Mouse (Mus musculus): ENCODE measurements around the gene Rinl. TPM values are rescaled to one million over a fixed set of nuclear protein-coding genes. Genes with fewer than 3 reads are reported as not detected.

Gene Rinl
- polyA plus RNA-seq, 3 experiments from 2014 or later, result 216 to 294 (median 288) TPM

DNA sequence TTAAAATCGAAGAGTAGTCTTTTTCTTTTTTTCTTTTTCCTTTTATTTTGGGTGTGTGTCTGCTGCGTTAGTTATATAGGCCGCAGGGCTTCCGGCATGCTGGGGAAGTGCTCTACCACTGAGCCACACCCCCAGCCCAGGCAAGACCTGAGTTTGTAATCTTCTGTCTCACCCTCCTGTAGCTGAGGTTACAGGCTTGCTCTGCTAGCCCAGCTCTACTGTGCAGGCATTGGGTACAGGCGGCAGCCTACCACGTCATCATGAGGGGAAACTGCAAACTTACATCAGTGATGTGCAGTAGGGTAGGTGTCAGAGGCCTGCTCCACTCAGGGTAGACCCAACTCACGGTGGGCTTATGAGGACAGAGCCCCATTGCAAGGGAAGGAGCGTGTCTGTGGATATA is 7.5 kb upstream of the Rinl start:
- peak; percentile 91 for ATAC-seq

DNA sequence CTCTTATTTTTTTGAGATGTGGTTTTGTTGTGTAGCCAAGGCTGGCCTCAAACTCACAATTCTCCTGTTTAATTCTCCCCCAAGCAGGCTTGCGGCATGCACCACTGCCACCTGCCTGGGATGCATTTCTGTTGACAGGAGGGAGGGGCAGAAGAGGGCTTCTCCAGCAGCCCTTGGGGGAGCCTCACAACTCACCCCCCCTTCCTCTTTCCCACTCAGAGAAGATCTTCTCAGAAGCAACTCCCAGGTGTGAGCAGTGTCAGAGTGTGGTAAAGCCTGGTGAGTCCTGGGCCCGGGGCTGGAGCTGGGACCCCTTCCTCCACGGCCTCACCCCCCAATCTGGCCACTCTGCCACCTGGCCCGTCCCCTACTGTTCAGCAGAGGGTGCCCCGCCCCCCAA is 3.6 kb upstream of the Rinl start:
- no peak for ATAC-seq

DNA sequence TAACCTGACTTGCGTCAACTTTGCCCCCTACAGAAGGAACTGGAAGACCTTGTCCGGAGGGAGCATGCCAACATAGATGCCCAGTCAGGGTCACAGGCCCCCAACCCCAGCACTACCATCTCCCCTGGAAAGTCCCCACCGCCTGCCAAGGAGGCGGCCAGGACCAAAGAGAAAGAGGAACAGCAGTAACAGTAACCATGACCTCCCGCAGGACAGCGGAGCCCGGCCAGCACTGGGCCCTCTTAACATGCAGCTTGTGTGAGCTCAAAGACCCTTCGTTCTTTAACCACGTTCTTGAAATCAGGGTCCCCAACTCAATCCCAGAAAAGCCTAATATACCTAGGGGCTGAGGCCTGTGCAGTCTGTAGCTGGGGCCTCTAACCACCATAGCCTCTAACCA is 885 bp upstream of the Rinl start:
- ATAC-seq, result no peak

DNA sequence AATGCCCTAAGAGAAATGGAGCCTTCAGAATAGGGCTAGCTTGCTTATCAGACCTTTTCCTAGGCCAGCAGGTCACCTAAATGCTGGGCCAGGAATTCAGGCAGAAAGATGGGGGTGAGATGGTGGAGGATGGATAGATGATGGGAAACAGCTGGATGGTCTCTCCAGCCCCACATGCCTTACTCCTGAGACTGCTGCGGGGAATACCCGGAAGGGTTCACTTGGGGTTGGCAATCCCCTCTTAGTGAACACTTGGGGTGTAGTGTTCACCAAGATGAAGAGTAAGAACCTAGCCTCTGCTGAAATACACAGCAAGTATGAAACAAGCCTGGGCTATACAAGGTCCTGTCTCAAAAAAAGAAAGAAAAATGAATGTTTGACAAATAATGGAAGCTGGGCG is 466 bp downstream of the Rinl start:
- no peak for ATAC-seq

DNA sequence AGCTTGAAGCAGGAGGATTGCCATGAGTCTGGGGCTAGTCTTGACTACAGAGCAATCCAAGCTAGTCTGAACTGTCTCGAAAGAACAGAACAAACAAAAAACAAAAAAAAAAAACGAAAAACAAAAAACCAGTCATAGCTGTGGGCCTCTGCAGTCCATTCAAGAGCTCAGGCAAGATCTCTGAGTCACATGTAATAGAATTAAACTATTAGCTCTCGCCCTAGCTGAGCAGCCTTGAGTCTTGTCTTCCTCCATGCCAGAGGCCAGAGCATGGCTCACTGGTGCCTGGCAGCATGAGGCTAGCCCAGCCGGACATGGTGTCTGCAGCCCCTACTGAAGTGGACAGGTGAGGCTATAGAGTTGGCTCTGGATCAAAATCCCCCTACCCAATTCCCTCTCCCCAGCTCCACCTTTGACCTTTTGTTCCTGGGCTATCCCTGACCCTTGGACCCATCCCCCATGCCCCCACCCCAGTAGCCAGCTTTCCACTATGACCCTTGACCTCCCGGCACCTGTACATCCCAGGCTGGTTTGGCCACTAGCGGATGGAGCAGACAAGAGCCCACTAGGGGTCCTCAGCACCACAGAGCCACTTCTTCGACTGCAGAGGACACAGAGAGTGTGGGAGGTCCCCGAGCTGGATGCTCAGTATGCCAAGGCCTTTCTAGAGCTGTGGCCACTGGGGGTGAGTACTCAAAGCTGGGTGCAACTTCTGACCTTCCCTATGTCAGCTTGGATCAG is 1.5 kb downstream of the Rinl start:
- no peak for ATAC-seq

DNA sequence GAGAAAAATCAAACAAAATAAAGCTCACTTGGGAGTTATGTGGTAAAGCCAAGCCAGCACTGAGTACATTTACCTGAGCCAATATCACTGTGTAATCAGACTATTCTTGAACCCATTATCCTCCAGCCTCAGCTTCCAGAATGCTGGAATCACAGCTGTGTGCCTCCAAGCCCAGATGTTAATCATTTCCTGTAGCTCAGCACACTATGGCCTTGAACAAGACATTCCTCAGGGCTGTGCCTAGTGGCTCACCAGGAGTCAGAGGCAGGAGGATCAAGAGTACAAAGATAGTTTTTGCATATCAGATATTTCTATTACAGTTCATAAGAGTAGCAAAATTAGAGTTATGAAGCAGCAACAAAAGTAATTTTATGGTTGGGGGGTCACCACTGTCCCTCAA is 2.9 kb downstream of the Rinl start:
- ATAC-seq, result no peak

DNA sequence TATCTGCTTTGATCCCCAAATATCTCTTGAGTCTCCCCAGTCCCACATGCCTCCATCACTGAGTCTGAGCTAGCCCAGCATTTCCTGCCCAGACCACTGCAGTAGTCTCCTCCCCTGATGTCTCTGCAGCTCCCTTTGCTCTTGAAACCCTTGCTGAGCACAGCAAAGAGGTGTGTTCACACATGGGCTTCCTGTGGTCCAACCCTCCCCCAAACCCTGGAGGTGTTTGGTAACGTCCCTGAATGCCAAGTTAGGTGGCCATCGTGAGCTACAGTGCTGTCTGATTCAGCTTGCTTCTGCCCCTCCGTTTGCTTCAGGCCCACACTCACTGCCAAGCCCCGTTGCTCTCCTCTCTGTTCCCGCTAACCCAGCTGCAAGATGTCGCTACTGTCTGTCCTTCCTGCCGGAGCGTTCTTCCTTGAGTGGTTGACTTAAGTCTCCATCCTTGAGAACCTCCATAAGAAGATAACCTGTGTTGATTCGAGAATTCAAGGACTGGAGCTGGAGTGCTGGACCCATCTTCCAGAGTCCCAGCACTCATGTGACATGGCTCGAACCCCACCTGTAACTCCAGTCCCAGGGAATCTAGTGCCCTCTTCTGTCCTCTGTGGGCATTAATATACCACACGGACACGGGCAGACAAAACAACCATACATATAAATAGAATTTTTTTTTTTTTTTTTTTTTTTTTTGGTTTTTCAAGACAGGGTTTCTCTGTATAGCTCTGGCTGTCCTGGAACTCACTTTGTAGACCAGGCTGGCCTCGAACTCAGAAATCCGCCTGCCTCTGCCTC is 3.8 kb downstream of the Rinl start:
- peak; percentile 78 for ATAC-seq

DNA sequence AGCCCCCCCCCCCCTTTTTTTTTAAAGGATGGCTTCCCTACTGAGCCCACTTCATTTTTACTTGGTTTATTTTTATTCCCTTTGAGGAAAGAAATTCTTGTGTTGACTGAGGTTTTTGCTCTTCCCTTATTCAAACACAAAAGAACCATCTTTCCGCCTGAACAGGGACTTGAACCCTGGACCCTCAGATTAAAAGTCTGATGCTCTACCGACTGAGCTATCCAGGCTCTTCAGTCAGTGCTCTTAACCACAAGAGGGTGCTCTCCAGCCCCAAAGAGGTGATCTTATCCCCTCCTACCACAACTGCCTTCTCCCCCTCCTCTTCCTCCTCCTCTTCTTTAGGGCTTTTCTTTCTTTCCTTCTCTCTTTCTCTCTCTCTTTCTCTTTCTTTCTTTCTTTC is 5.1 kb downstream of the Rinl start:
- ATAC-seq, result no peak

DNA sequence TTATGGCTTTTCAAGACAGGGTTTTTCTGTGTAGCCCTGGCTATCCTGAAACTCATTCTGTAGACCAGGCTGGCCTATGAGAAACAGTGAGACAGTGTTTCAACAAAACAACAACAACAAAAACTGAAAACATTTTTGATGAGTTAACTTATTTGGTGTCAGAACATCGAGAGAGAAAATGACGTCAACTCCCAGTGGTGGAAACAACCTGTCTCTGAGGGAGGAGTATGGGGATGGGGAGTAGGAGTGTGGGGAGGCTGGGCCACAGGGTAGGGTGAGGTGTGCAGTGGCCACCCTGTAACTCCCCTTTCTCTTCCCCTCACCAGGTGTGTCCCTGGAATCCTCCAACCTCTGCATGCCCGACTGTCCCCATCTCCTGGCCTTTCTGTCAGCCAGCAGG is 5.7 kb downstream of the Rinl start:
- ATAC-seq, result peak; percentile 20

DNA sequence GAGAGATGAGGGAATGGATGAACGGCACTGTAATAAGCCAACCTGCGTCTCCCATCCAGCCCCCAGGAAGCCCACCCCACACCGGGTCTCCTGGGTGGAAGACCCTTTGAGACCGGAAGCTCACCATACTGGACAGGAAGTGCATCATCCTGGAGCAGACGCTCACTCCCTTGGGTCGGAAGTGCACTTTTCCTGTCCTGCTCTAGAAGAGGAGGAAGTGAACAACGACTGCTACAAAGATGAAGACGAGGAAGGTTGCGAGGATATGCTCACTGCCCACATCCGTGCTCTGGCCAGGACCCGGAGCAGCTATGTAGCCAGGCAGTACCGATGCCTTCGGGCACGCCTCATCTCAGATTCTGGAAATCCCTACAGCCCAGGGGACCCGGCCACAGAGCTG is 7.1 kb downstream of the Rinl start:
- no peak for ATAC-seq

DNA sequence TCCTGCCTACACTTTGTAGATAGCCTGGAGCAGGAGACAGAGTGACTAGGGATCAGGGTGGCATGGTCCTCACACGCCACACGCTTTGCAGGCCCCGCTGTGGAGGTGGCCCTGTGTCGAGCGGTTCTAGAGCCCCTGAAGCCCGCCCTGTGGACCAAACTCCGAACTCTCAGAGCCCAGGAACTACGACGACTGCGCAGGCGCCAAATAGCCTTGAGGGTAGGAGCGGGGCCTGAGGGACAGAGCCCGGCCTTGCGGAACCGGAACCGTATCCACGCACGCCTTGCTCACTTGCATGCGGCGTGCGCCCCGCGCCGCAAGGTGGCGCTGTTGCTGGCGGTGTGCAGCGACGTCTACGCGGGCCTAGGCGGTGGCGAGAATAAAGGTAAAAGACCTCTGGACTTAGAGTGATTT is 7.8 kb downstream of the Rinl start:
- no peak for ATAC-seq

DNA sequence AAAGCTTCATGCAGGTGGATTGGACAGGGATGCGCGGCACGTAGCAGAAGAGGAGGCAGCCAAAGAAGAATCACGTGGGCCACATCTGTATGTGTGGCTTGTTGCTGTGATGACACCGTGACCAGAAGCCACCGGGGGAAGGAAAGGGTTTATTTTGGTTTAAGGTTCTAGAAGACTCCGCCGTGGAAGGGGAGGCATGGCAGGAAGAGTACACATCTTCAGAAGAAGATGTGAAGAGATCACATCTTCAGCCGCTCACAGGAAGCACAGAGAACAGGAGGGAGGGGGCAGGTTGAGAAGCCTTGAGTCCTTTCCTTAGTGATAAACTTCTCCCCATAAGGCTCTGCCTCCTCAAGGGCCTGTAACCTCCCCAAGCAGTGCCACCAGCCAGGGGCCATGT is 11.2 kb downstream of the Rinl start:
- peak; percentile 79 for ATAC-seq

DNA sequence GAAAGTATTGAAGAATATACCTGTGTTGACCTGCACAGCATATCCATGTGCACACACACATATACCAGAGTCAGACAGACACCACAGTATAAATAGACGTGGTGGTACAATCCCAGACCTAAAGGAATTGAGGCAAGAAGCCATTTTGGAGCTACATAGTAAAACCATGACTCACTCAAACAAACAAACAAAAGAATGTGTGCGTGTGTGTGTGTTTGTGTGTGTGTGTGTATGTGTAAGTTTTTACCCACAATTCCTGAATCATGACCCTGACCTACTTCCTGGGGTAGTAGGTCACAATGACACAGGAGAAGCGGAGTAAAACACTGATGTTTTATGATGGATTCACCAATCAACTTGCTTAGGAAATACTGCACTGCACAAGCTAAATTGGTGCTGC is 12.7 kb downstream of the Rinl start:
- no peak for ATAC-seq

DNA sequence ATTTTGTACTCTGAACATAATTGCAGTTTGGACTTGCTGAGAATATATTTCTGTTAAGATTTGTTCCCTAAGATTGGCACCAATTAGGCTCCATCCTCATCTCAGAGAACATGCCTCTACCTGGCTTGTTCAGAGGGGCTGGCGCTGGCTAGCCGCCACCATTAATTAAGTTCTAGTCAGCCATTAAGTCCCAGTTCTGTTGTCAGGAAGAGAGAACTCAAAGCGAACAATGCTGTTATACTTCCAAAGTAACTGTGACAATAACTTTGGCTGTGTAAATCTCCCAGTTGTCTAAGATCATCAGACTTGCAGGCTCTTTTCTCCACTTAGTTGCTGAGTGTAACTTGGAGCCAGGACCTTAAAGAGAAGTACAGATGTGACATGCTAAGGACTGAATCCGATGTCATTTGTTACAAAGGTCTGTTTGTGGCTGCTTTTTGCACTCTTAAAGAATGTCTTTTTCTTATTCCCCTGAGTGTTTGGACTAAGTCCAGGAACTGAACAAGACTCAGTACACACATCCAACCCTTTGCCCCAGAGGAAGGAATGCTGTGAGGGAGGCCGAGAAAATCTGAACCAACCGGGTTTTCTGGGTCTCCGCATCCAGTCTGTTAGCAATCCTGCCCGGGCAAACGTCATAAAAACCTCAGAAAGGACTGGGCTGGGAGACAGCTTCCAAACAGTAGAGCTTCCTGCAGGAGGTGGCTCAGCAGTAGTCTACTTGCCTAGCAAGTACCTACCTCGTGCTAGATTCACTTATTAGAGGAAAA is 13.3 kb downstream of the Rinl start:
- no peak for ATAC-seq

DNA sequence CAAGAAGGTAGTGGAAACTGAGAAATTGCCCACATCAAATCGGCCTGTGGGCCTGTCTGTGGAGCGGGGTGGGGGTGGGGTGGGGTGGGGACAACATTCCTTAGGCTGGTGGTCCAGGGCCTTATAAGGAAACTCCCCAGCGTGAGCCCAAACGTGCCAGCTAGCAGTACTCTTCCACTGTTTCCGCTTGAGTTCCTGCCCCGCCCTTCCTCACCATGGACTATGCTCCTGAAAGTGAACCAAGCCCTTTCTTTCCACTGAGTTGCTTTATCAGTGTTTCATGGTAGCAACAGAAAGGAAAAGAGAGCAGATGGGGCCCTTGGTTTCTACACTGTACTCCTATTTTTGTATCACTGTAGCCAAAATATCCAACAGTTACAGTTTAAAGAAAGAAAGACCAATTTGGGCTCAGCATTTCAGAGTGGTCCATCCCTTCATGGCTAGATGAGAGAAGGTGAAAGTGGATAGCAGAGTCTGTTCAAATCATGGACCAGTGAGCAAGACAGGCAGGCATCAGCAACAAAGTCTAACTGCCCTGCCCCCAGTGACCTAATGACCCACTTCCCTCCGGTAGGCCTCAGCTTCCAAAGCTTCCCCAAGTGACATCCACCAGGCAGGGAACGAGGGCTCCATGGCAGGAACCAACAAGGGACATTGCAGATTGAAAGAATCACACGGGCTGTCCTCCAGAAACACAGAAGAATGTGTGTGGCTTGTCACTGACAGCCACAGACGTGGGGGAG is 14.2 kb downstream of the Rinl start:
- peak; percentile 33 for ATAC-seq

DNA sequence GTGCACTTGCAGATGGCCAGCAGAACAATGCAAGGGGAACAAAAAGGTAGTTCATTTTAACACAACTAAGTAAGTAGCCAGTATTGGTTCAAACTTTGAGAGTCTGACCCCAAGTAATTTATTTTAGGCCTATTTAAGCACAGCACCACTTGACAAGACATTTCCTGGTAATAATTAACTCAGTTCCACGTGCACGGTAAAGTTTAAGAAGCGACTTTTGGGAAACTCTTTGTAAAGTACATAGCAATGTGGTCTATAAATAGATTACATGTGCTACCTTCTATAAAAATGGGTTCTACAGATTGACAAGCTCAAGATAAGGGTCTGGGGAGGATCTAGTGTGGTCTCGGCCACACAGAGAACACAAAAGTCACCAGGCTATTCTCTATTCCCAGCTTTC is 15.0 kb downstream of the Rinl start:
- ATAC-seq, result no peak

DNA sequence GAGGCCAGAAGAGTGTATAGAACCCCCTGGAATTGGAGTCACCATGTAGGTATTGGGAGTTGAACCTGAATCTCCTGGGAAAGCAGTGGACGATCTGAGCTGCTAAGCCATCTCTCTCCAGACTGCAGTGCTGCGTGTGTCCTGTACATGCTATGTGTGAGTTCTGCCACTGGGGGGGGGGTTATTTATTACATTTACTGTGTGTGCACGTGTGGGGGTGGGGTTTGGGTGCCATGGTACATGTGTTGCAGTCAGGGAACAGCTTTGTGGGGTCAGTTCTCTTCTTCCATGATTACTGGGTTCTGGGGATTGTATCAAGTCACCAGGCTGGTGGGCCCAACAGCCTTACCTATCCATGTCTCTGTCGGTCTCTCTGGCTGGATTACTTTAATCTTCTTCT is 18.1 kb downstream of the Rinl start:
- ATAC-seq, result no peak

DNA sequence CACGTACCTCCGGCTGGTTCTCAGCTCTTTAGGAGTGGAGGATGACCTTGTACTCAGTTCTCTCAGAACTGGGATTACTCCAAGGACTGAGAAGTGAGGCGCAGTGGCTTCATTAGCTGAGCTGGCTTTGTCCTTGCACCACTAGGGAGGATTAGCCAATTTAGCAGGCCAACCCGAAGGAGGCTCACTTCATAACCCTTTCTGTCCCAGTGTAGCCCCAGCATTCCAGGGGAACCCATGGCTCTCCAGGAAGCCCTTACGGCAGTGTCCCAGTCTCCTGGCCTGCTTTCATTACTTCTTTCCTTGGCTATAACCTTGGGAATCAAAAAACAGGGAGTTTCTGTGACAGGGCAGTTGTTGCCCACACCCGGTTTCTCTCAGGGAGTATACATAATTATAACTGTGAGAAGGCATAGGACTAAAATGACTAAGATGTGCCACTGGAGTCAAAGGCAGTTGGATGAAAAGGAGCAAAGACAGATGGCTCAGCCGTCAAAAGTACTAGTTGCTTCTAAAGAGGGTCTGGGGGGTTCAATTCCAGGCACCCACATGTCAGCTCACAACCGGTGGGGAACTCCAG is 19.0 kb downstream of the Rinl start:
- no peak for ATAC-seq

DNA sequence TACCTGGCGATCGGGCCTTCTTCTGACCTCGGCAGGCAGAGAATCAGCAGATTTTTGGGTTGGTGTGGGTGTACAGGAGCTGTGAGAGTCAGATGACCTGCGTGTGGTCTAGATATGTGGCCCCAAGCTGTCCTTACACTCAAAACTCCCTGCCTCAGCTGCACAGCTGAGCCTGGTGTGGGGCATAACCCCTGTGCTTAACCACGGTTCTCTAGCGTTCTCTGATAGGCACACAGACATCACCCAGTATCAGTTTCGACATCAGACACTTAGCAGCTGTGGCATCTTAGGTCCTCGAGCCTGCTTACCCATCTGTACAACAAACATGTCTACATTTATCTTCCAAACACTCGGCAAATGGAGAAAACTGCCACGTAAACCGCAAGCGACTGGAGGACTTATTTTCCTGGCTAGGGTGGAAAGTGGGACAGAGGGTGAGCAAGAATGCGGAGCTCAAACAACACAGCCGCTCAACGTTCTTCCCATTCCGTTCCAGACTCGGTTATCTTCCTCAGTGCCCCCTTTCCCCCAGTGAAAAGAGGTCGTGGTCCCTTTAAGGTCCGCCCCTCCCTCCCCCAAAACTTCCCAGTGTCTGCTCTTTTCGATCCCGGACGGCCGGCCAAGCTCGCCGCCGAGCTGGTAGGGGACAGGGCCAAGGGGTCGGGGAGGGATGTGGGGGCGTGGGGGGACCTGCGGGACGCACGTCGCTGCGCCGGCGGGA is 19.6 kb downstream of the Rinl start, which contains the start of gene Hnrnpl:
Gene Hnrnpl, plus strand, starts transcription at position 321 of the 721 bp plus-strand sequence.
- peak; percentile 21 for ATAC-seq

DNA sequence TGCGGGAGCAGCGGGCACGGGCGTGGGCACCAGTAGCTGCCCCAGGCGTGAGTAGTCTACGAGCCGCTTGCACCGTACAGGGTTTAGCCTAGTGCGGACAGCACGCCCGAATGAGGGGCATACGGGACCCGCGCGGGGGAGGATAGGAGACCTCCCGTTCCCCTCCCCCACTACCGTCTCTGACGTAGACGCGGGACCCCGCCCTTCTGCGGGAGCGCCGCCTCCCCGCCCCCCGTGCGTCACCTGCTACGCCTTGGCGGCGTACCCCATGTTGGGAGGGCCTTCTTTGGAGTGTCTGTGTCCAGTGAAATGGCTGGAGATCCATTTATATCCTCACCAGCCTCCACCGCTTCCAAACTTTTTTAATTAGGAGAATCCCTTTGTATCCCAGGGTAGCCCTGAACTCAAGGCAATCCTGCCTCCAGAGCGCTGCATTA is 20.2 kb downstream of the Rinl start:
- peak; percentile 47 for ATAC-seq

DNA sequence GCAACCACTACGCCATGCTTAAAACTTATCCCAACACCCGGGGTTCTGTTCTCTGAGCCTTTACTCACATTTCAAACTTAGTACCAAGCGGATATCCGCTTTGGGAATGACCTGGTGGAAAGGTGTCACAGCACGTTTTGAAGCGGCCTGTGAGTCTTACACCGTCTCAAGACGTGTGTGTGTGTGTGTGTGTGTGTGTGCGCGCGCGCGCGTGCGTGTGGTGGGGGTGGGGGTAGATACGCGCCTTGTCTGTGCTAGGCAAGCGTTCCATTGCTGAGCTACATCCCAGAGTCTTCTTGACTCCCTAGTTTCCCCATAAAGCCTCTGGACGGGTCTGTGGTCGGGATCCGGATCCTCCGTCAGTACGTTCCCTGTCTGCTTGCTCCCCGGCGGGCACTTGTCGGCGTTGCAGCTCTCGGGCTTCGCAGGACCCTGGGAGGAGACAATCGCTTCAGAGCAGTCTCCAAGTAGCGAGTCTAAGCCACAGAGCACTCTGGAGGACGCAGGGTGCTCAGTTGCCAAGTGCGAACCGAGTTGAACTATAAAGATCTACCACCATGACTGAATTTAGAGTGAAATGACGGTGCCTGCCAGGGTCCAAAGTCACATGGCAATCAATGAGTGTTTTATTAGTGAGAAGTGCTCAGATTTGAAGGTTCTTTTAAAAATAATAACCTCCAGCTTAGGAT is 20.8 kb downstream of the Rinl start:
- peak; percentile 22 for ATAC-seq

Data from inflammation-experienced regulatory T-cells, adult 6 months (primary cell).